Mouse (Mus musculus) lung, adult 2 months (tissue): ENCODE results near the gene Itgal.
"Not testable (repeated sequence)": the region's sequence is repeated elsewhere in the genome, so short reads cannot be mapped to it uniquely, and the experiment has no call there.

Source experiments
- CTCF ChIP-seq: fragments of 200-500 bp; IDR thresholded peaks from 2 replicates; pipeline ENCODE4 v1.5.1; 2011; ENCODE audit warnings: mild to moderate bottlenecking, low read length, control low read depth; ENCODE audit not compliant: insufficient read depth
- POLR2A ChIP-seq: fragments of 200-500 bp; IDR thresholded peaks from 2 replicates; pipeline ENCODE4 v1.6.1; 2011; ENCODE audit warnings: low read depth, mild to moderate bottlenecking, control low read depth, low read length, borderline replicate concordance; ENCODE audit errors: extremely low read depth

GRCm38 (mm10) chr7:127371870-127372269 is 75.8 kb downstream of the Itgal start:
- peak; percentile 16; the same call in 1 of the 2 replicates for TF ChIP-seq CTCF
- TF ChIP-seq POLR2A: not testable (repeated sequence)
